Mouse (Mus musculus) E14TG2a.4 (cell line): Measurements from ENCODE around the gene Tmem262.

Source experiments
- CTCF ChIP-seq: conservative IDR thresholded peaks from 2 replicates; pipeline ENCODE4 v1.5.1; 2014; ENCODE audit warnings: low read length
- NANOG ChIP-seq: IDR thresholded peaks from 2 replicates; pipeline ENCODE4 v1.6.1; 2014; ENCODE audit warnings: borderline replicate concordance, low read length, mixed read lengths
- POU5F1 ChIP-seq: IDR thresholded peaks from 2 replicates; pipeline ENCODE4 v1.6.1; 2014; ENCODE audit warnings: low read length, borderline replicate concordance

DNA sequence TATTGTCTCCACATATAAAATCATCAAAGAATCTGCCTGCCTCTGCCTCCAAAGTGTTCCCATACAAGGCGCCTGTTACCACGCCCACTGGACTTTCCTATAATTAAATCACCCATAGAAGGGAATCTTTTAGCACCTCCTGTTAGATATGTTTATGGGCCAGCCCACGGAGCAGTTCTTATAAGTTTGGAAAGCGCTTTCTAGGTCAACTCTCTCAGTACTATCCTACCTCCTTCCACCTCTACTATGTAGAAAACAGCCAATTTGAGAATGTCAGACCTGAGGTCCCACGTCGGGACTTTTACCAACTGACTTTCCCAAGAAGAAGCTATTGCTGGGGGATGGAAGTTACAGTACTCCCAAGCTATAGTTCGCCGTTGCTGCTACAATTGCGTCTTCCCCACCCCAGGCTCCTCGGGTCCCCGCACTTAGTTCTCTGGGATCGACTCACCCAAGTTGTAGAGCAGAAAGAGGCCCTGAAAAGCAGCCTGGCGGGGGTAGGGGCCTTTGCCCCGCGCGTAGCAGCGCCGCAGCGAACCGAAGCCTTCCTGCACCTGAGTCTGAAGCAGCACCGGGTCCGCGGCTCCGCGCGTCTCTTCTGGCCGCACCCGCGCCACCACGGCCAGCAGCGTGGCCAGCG is 37.6 kb downstream of the Tmem262 start:
- no peak for TF ChIP-seq CTCF
- no peak for TF ChIP-seq NANOG
- no peak for TF ChIP-seq POU5F1
